Mouse (Mus musculus) testis, adult 2 months (tissue): ENCODE results near the gene Thumpd2. TPM values are rescaled to one million over a fixed set of nuclear protein-coding genes. Genes with fewer than 3 reads are reported as not detected.

Experiments
- H3K27ac ChIP-seq: fragments of 200-500 bp; 2 replicates; pipeline ENCODE4 v1.5.1; 2012; ENCODE audit warnings: low read depth, low read length; ENCODE audit not compliant: control insufficient read depth, insufficient read depth
- H3K27me3 ChIP-seq: fragments of 200-500 bp; 2 replicates; pipeline ENCODE4 v1.6.1; 2012; ENCODE audit warnings: mild to moderate bottlenecking, low read length, moderate library complexity; ENCODE audit not compliant: control insufficient read depth, insufficient read depth
- H3K36me3 ChIP-seq: fragments of 200-500 bp; 2 replicates; pipeline ENCODE4 v1.6.1; 2012; ENCODE audit warnings: mild to moderate bottlenecking, low read length; ENCODE audit not compliant: control insufficient read depth, insufficient read depth
- H3K4me1 ChIP-seq: fragments of 200-500 bp; 2 replicates; pipeline ENCODE4 v1.6.1; 2012; ENCODE audit warnings: low read length; ENCODE audit not compliant: control insufficient read depth, insufficient read depth
- H3K4me3 ChIP-seq: fragments of 200-500 bp; 2 replicates; pipeline ENCODE4 v1.5.1; 2012; ENCODE audit warnings: low read depth, mild to moderate bottlenecking, low read length, moderate library complexity, mixed read lengths; ENCODE audit not compliant: control insufficient read depth
- CTCF ChIP-seq: fragments of 200-500 bp; IDR thresholded peaks from 2 replicates; pipeline ENCODE4 v1.5.1; 2012; ENCODE audit warnings: low read depth, mild to moderate bottlenecking, inconsistent platforms, low read length, moderate library complexity; ENCODE audit not compliant: control insufficient read depth, insufficient read depth, insufficient replicate concordance
- POLR2A ChIP-seq: fragments of 200-500 bp; IDR thresholded peaks from 2 replicates; pipeline ENCODE4 v1.6.1; 2012; ENCODE audit warnings: low read depth, mild to moderate bottlenecking, inconsistent platforms, low read length, moderate library complexity; ENCODE audit not compliant: control insufficient read depth
- polyA plus RNA-seq: library from polyadenylated mRNA; depleted of rRNA; stranded (reverse); fragments of >200 nt; gene quantifications from 2 replicates; pipeline ENCODE4 v1.2.3, GENCODE M21; 2012

Thumpd2 gene
- polyA plus RNA-seq, 1 experiment = 0.67 TPM

GRCm38 (mm10) chr17:81064279-81064978, 453 bp downstream of the Thumpd2 start:
- Histone ChIP-seq H3K27me3 (no peaks in the 10 kb centered on the region), H3K4me1 (no peaks in the 10 kb centered on the region; the same call in 1 of the 2 replicates), H3K4me3 (peak overlapping the region; percentile 79), H3K36me3 (no peaks in the 10 kb centered on the region), H3K27ac (peak overlapping the region; percentile 68)
- TF ChIP-seq CTCF (no peak), POLR2A (no peak)

GRCm38 (mm10) chr17:81063346-81063745, 1.5 kb downstream of the Thumpd2 start:
- H3K27ac ChIP-seq = peak overlapping the region; percentile 55
- TF ChIP-seq POLR2A (no peak), CTCF (no peak)
- H3K36me3 ChIP-seq = no peaks in the 10 kb centered on the region
- H3K4me1 ChIP-seq = no peaks in the 10 kb centered on the region; the same call in 1 of the 2 replicates
- H3K4me3 ChIP-seq = no peak overlapping the region
- H3K27me3 ChIP-seq = no peaks in the 10 kb centered on the region

GRCm38 (mm10) chr17:81062349-81062871, 2.5 kb downstream of the Thumpd2 start:
- Histone ChIP-seq H3K36me3 (no peaks in the 10 kb centered on the region), H3K27ac (peak overlapping the region; percentile 38; the same call in 1 of the 2 replicates), H3K4me3 (no peak overlapping the region), H3K27me3 (no peaks in the 10 kb centered on the region), H3K4me1 (no peaks in the 10 kb centered on the region; the same call in 1 of the 2 replicates)
- TF ChIP-seq POLR2A = no peak
- no peak for TF ChIP-seq CTCF

- Histone ChIP-seq H3K36me3 (no peaks in the 10 kb centered on the region), H3K4me1 (no peaks in the 10 kb centered on the region), H3K27me3 (no peaks in the 10 kb centered on the region), H3K4me3 (no peak overlapping the region), H3K27ac (no peak overlapping the region)
- TF ChIP-seq POLR2A (no peak), CTCF (no peak)
Observed at GRCm38 (mm10) chr17:81056796-81057381, 8.0 kb downstream of the Thumpd2 start.

- Histone ChIP-seq H3K27me3 (no peaks in the 10 kb centered on the region), H3K4me1 (no peaks in the 10 kb centered on the region), H3K4me3 (no peak overlapping the region), H3K36me3 (no peaks in the 10 kb centered on the region), H3K27ac (no peak overlapping the region)
- TF ChIP-seq CTCF = no peak
- TF ChIP-seq POLR2A = no peak
Observed at GRCm38 (mm10) chr17:81056035-81056434, 8.8 kb downstream of the Thumpd2 start.

- TF ChIP-seq POLR2A (no peak), CTCF (no peak)
- no peaks in the 10 kb centered on the region for H3K4me1 ChIP-seq
- H3K27me3 ChIP-seq = no peaks in the 10 kb centered on the region
- H3K36me3 ChIP-seq = no peaks in the 10 kb centered on the region
- no peak overlapping the region for H3K4me3 ChIP-seq
- H3K27ac ChIP-seq = no peak overlapping the region
Observed at GRCm38 (mm10) chr17:81055522-81055921, 9.4 kb downstream of the Thumpd2 start.

GRCm38 (mm10) chr17:81053274-81053673, 11.6 kb downstream of the Thumpd2 start:
- no peaks in the 10 kb centered on the region for H3K36me3 ChIP-seq

More at GRCm38 (mm10) chr17:81053274-81053673, 11.6 kb downstream of the Thumpd2 start:
- Histone ChIP-seq H3K27me3 (no peaks in the 10 kb centered on the region), H3K27ac (no peak overlapping the region), H3K4me3 (no peak overlapping the region), H3K4me1 (no peaks in the 10 kb centered on the region)
- TF ChIP-seq POLR2A (no peak), CTCF (no peak)
